Mouse (Mus musculus) forebrain, embryonic 10.5 days (tissue): ENCODE results near the gene Olfr780. TPM values are rescaled to one million over a fixed set of nuclear protein-coding genes. Genes with fewer than 3 reads are reported as not detected.
"Not testable (repeated sequence)": the region's sequence is repeated elsewhere in the genome, so short reads cannot be mapped to it uniquely, and the experiment has no call there.

Source experiments
- DNase-seq: peaks from one replicate; pipeline ENCODE4 v3.0.0-alpha.2; 2017; ENCODE audit warnings: low spot score; ENCODE audit errors: extremely low spot score
- H3K27ac ChIP-seq: fragments of 300-500 bp; sonication (generic); 2 replicates; pipeline ENCODE4 v1.5.1; 2016; ENCODE audit warnings: mild to moderate bottlenecking
- H3K27me3 ChIP-seq: fragments of 300-500 bp; sonication (generic); 2 replicates; pipeline ENCODE4 v1.6.1; 2016; ENCODE audit warnings: mild to moderate bottlenecking; ENCODE audit not compliant: poor library complexity, severe bottlenecking
- H3K36me3 ChIP-seq: fragments of 300-500 bp; sonication (generic); replicated peaks from 2 replicates; pipeline ENCODE4 v1.6.1; 2016; ENCODE audit warnings: mild to moderate bottlenecking, moderate library complexity
- H3K4me1 ChIP-seq: fragments of 300-500 bp; sonication (generic); 2 replicates; pipeline ENCODE4 v1.6.1; 2016
- H3K4me3 ChIP-seq: fragments of 300-500 bp; sonication (generic); 2 replicates; pipeline ENCODE4 v1.5.1; 2016; ENCODE audit warnings: mild to moderate bottlenecking, moderate library complexity
- H3K9me3 ChIP-seq: fragments of 300-500 bp; sonication (generic); 2 replicates; pipeline ENCODE4 v1.6.1; 2016; ENCODE audit warnings: mild to moderate bottlenecking, moderate library complexity
- WGBS: fragments of 180-500 bp; shearing (Covaris S2); methylation state at CpG from one replicate; pipeline ENCODE4 v1.1.7; 2016; 5-methylcytosine and 5-hydroxymethylcytosine counted together
- polyA plus RNA-seq: library from polyadenylated mRNA; unstranded; fragments of >200 nt; fragmentation: Nextera tagmentation; extraction: Ambion mirVana; gene quantifications from 2 replicates; pipeline ENCODE4 v1.2.1, GENCODE M21; 2016

Olfr780 gene
- not detected in 2 replicates for polyA plus RNA-seq

- H3K36me3 ChIP-seq: no peaks in the 10 kb centered on the region
- WGBS: 88% methylated on average over 3 of the region's 3 CpGs
These were observed at the start of gene Olfr780 for GRCm38 (mm10) chr10:129317817-129318216. Gene Olfr780 (plus strand): TSS chr10:129318117.

DNA sequence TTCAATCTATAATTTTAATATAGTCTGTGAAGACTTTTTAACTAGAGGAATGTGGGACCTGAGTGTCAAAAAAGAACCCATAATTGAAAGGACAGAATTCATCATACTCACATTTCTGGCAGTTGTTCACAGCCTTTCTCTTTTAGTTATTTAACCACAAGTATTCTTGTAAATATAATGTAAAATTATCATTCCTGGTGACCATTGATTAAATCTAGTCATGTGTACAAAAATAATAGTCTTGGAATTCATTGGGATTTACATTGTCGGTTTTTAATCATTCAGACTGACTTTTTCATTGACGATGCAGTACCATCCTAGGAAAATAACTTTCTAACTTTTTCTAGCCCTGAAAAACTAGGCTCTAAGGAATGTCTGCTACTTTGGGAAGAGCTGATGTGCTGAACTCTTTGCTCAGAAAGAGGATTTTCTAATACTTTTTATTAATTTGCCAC is 46.8 kb upstream of the Olfr780 start, which contains the start of gene Olfr777:
Gene Olfr777, minus strand, starts transcription at position 405 of the 455 bp plus-strand sequence.
- Histone ChIP-seq H3K36me3 (no peaks in the 10 kb centered on the region), H3K4me1 (no peaks in the 10 kb centered on the region), H3K9me3 (no peaks in the 10 kb centered on the region), H3K27me3 (no peaks in the 10 kb centered on the region), H3K4me3 (no peak within 1 kb of the TSS), H3K27ac (no peak within 1 kb of the TSS)
- DNase-seq: no peak
- WGBS: 94% methylated on average over 2 of the region's 2 CpGs

More at GRCm38 (mm10) chr10:129317817-129318216, at the start of gene Olfr780:
- H3K4me3 ChIP-seq: no peak within 1 kb of the TSS
- no peaks in the 10 kb centered on the region for H3K27me3 ChIP-seq
- DNase-seq: no peak
- H3K27ac ChIP-seq: no peak within 1 kb of the TSS
- H3K4me1 ChIP-seq: no peaks in the 10 kb centered on the region
- no peaks in the 10 kb centered on the region for H3K9me3 ChIP-seq

DNA sequence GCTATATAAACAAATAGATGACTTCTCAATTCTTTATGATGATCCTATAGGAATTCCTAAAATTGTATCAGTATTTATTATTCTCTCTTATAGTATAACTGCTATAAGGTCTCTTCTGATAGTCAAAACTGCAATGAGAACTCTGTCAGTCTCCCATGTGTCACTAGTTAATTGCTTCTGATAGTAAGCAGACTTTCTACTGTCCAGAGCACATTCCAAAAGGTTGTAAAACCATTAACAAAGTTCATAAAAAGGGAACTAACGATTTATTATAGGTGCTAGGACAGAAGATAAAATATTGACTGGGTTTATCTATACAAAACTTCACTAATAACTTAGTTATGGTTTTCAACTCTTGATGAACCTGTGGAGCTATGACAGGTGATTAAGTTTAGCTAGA is 4.9 kb upstream of the Olfr780 start:
- H3K9me3 ChIP-seq, H3K36me3 ChIP-seq, H3K4me1 ChIP-seq, H3K27ac ChIP-seq, H3K4me3 ChIP-seq, H3K27me3 ChIP-seq, DNase-seq: not testable (repeated sequence)
- WGBS: 73% methylated on average over 1 of the region's 1 CpGs

DNA sequence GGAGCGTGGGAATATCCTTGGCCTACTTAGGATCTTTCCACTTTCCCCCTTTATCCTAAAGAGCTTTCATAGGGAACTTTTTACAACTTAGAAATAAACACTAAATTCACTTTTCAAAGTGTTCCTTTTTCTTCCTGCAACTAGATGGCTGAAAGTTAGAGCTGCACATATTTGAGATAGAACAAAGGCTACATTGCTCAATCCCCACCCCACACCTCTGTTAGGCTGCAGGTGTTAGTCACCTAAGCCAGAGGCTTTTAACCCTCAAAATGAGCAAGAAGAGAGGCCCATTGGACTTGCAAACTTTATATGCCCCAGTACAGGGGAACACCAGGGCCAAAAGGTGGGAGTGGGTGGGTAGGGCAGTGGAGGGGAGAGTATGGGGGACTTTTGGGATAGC is 4.4 kb upstream of the Olfr780 start:
- H3K4me1 ChIP-seq, H3K4me3 ChIP-seq, H3K27ac ChIP-seq, H3K9me3 ChIP-seq, DNase-seq, H3K36me3 ChIP-seq, H3K27me3 ChIP-seq: not testable (repeated sequence)
- 100% methylated on average over 1 of the region's 1 CpGs for WGBS

GRCm38 (mm10) chr10:129328554-129328953 is 10.6 kb downstream of the Olfr780 start, which contains the start of gene Olfr781:
Gene Olfr781 (plus strand): TSS chr10:129328854.
- H3K36me3 ChIP-seq: no peaks in the 10 kb centered on the region
- H3K27ac ChIP-seq: no peak within 1 kb of the TSS
- no peaks in the 10 kb centered on the region for H3K4me1 ChIP-seq
- DNase-seq: no peak
- H3K4me3 ChIP-seq: no peak within 1 kb of the TSS
- H3K27me3 ChIP-seq: no peaks in the 10 kb centered on the region
- no peaks in the 10 kb centered on the region for H3K9me3 ChIP-seq

- H3K27me3 ChIP-seq: no peaks in the 10 kb centered on the region
- no peaks in the 10 kb centered on the region for H3K36me3 ChIP-seq
- WGBS: 97% methylated on average over 3 of the region's 3 CpGs
- DNase-seq: no peak
- no peak within 1 kb of the TSS for H3K27ac ChIP-seq
- no peaks in the 10 kb centered on the region for H3K4me1 ChIP-seq
- H3K9me3 ChIP-seq: no peaks in the 10 kb centered on the region
- H3K4me3 ChIP-seq: no peak within 1 kb of the TSS
These were observed 30.6 kb downstream of the Olfr780 start, which contains the start of gene Olfr782 for GRCm38 (mm10) chr10:129348550-129348949. Gene Olfr782 (plus strand): TSS chr10:129348850.

- not testable (repeated sequence) for DNase-seq, H3K4me3 ChIP-seq, H3K4me1 ChIP-seq, H3K36me3 ChIP-seq, H3K27me3 ChIP-seq, H3K27ac ChIP-seq, H3K9me3 ChIP-seq
- WGBS: 90% methylated on average over 2 of the region's 2 CpGs
These were observed 34.6 kb downstream of the Olfr780 start for GRCm38 (mm10) chr10:129352475-129352874.

DNA sequence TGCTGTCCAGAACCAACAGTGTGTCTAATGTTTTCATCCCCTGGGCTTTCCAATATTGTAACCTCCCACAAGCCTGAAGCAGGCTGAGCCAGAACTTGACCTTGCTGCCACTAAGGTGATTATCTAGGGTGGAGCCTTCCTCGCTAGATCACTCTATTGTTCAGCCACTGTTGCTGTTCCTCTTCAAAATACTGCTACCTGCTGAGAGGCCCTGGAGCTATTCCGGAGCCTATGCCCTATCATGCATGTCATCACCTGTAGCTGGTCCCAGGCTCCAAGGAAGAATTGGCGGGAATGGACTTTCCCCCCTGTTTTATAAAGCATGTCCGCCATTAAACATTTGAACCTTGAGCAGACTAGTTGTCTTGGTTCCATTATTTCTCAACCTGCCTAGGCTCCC is 38.6 kb downstream of the Olfr780 start:
- 94% methylated on average over 4 of the region's 4 CpGs for WGBS
- not testable (repeated sequence) for H3K27ac ChIP-seq, DNase-seq, H3K9me3 ChIP-seq, H3K27me3 ChIP-seq, H3K4me3 ChIP-seq, H3K36me3 ChIP-seq, H3K4me1 ChIP-seq

DNA sequence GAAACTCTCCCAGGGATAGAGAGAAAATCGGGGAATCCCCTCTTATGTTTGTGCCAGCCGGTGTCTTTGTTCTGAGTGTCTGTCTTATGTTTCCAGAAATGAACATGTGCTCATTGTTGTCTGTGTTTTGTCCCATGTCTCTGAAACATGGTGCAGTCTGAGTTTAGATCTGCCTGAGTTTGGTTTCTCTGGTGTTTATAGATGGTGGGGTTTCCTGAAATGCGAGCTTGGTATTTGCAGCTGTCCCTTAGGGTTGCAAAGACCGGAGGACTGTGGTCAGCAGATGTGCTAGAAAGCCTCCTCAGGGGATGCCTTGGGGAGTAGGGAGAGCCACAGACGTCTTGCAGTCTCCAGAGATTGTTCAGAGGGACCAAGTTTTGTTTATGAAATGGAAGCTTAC is 39.4 kb downstream of the Olfr780 start:
- WGBS: 81% methylated on average over 5 of the region's 5 CpGs
- H3K27ac ChIP-seq: no peak overlapping the region
- H3K4me3 ChIP-seq: no peak overlapping the region
- H3K36me3 ChIP-seq: no peaks in the 10 kb centered on the region
- no peak for DNase-seq
- no peaks in the 10 kb centered on the region for H3K4me1 ChIP-seq
- H3K27me3 ChIP-seq: no peaks in the 10 kb centered on the region
- H3K9me3 ChIP-seq: peaks cover 10% of the 10 kb centered on the region; the same call in 1 of the 2 replicates

Other genes starting within 250 kb of the Olfr780 start
- not detected in 2 replicates for gene Olfr766-ps1, start 249.1 kb upstream of the Olfr780 start, polyA plus RNA-seq
- gene Olfr767, start 235.2 kb upstream of the Olfr780 start, polyA plus RNA-seq: not detected in 2 replicates
- not detected in 2 replicates for gene Olfr768, start 218.7 kb upstream of the Olfr780 start, polyA plus RNA-seq
- not detected in 2 replicates for gene Olfr769, start 200.3 kb upstream of the Olfr780 start, polyA plus RNA-seq
- gene Olfr770, start 179.1 kb upstream of the Olfr780 start, polyA plus RNA-seq: not detected in 2 replicates
- not detected in 2 replicates for gene Olfr771, start 153.4 kb upstream of the Olfr780 start, polyA plus RNA-seq
- gene Olfr772, start 140.2 kb upstream of the Olfr780 start, polyA plus RNA-seq: not detected in 2 replicates
- not detected in 2 replicates for gene Olfr773, start 130.7 kb upstream of the Olfr780 start, polyA plus RNA-seq
- not detected in 2 replicates for gene Olfr774, start 81.9 kb upstream of the Olfr780 start, polyA plus RNA-seq
- gene Olfr775, start 69.7 kb upstream of the Olfr780 start, polyA plus RNA-seq: not detected in 2 replicates
- not detected in 2 replicates for gene Olfr776, start 59.0 kb upstream of the Olfr780 start, polyA plus RNA-seq
- gene Olfr777, start 46.6 kb upstream of the Olfr780 start, polyA plus RNA-seq: not detected in 2 replicates
- gene Olfr781, start 10.7 kb downstream of the Olfr780 start, polyA plus RNA-seq: not detected in 2 replicates
- gene Olfr782, start 30.7 kb downstream of the Olfr780 start, polyA plus RNA-seq: not detected in 2 replicates
- gene Olfr784, start 66.0 kb downstream of the Olfr780 start, polyA plus RNA-seq: 0.06 TPM in 1 of 2 replicates, not detected in the other
- not detected in 2 replicates for gene Olfr785, start 87.3 kb downstream of the Olfr780 start, polyA plus RNA-seq
- not detected in 2 replicates for gene Olfr786, start 109.2 kb downstream of the Olfr780 start, polyA plus RNA-seq
- gene Olfr787, start 143.7 kb downstream of the Olfr780 start, polyA plus RNA-seq: not detected in 2 replicates
- gene Olfr788, start 152.9 kb downstream of the Olfr780 start, polyA plus RNA-seq: not detected in 2 replicates
- gene Olfr789, start 166.6 kb downstream of the Olfr780 start, polyA plus RNA-seq: not detected in 2 replicates
- gene Olfr790, start 180.4 kb downstream of the Olfr780 start, polyA plus RNA-seq: not detected in 2 replicates
- gene Olfr791, start 203.7 kb downstream of the Olfr780 start, polyA plus RNA-seq: not detected in 2 replicates
- not detected in 2 replicates for gene Olfr792, start 221.0 kb downstream of the Olfr780 start, polyA plus RNA-seq
- gene Olfr794, start 249.5 kb downstream of the Olfr780 start, polyA plus RNA-seq: not detected in 2 replicates